Mouse (Mus musculus) embryo, embryonic 11.5 days (tissue): ENCODE measurements around the gene Myo1a.
"Not testable (repeated sequence)": the region's sequence is repeated elsewhere in the genome, so short reads cannot be mapped to it uniquely, and the experiment has no call there.

Experiments
- DNase-seq: peaks from one replicate; pipeline ENCODE4 v3.0.0-alpha.2; 2012; ENCODE audit warnings: low read depth, low spot score

Gene Myo1a

DNA sequence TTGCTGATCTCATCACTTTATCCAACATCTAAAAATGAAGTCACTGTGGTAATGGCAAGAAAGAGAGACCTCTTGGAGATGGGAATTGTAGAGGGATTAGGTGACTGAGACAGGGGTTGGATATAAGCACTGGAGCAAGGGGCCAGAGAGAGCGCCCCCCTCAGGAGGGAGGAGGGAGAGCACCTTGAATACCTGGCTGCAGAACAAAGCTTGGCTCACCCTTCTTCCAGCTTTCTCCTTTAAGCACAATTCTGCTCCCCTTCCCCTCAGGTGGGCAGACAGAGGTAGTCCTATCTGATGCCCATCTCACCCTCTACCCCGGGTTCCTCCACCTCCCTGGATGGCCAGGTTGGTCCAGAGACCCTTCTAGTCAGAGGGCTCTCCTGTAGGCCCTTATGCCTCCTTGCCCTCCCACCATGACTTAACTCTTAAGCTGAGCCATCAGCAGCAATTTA is at the start of gene Myo1a:
Myo1a (plus strand) TSS at position 405 of the 455 bp plus-strand sequence.
- DNase-seq: no peak

DNA sequence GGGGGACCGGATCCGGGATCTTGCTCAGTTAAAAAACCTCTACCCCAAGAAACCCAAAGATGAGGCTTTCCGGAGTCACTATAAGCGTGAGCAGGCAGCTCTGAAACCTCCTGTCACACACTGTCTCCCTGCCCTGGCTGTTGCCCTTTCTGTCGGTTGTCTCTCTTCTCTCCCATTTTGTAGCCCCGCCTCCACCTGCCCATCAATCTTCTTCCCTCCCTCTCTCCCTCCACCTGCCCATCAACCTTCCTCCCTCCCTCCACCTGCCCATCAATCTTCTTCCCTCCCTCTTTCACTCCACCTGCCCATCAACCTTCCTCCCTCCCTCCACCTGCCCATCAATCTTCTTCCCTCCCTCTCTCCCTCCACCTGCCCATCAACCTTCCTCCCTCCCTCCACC is 47.4 kb upstream of the Myo1a start:
- not testable (repeated sequence) for DNase-seq

DNA sequence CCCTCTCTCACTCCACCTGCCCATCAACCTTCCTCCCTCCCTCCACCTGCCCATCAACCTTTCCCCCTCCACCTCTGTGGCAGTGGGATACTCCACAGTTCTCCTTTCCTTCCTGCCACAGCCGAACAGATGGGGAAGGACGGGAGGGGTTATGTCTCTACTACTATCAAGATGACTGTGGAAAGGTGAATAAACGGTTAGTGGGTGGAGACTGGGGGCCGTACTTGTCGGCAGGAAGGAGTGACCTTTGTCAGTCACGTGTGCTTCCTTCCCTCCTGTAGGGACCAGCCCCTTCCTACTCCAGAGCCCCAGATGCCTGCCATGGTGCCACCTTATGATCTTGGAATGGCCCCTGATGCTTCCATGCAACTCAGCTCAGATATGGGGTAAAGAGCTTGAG is 46.9 kb upstream of the Myo1a start:
- no peak for DNase-seq

DNA sequence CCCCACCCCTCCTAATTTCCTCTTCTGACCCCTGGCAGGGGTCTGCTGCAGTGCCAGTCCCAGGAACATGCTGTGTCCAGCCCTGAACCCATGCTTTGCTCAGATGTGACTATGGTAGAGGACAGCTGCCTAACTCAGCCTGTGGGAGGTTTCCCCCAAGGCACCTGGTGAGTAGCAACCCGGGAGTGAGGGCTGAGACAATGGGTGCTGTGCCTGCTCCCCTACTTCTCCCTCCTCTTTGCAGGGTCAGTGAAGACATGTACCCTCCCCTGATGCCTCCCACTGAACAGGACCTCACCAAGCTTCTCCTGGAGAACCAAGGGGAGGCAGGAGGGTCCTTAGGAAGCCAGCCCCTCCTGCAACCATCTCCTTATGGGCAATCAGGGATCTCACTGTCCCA is 45.4 kb upstream of the Myo1a start:
- no peak for DNase-seq

DNA sequence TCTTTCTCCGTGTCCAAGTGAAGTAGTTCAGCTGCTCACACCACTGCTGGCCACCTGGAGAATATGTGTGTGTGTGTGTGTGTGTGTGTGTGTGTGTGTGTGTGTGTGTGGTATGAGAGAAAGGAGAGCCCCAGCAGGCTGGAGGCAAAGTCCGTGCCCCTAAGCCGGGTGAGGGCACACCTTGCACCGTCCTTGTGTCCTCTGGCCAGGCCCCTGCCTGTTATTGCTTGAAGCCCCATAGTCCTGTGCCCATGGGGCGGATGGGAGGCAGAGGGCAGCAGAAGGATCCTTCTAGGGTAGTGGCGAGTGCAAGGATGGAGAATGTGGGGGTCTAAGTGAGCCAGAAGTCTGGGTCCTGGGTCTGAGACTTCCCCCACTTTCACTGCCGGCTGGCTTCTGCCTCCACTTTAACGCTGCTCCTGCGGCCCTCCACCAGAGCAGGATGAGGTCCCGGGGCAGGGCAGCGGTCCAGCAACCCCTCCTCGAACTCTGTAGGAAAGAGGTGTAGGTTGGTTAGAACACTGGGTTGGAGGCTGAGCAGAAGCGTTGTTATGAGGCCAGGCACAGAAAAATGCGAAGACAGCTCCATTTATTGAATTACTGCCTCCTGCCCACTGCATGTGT is 43.6 kb upstream of the Myo1a start:
- no peak for DNase-seq

DNA sequence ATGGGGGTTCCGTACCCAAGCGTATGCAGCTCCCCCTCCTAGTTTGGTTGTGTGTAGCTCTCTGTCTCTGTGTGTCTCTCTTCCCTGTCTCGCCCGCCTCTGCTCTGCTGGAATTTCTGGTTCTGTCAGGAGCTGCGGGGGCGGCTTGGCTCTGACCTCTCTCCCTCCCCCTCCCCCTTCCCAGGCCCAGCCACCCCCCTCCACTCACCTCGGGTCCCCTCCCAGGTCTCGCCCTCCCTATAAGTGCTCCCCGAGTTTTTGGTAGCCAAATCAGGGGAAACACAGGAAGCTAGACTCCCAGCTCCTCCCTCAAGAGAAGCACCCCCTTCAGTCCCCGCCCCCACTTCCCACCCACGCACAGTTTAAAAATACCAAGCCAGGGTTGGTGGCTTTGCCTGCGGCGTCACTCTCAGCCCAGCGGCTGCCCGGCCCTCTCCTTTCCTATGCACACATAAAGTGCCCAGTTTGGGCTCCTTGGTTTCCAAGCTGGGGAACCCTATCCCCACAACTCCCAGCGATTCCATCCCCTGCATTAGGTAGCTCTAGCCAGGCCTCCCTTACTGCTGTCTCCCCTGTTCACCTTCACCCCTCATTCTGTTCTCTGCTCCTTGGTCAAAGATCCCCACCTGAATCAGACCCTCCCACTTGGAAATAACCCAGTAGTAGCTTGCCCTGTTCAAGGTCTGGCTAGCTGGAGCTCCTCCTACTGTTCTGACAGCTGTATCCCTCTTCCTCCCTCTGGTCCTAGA is 42.9 kb upstream of the Myo1a start:
- DNase-seq: no peak

DNA sequence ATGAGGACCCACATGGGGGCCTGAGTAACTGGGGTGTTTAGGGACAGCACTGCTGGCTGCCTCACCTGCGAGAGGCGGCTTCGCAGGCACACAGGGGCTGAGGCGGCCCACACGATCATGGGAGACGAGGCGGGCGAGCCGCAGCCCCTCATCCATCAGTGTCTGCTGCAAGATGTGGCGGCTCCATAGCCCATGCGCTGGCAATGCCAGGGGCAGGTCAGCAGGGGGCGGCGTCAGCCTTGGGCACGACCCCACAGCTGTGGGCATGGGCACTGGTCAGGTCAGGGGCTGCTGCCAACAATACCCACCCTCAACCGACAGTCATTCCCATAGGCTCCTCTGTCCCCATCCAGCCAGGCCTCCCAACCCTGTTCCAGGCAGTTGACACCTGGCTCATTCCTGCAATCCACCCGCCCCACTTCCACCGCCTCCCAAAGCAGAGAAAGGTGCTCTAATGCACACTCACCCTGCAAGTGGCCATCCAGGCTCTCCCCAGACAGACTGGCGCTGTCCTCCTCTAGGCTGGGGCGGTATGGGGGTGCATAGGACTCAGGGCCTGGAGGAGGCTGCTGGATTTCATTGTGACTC is 42.2 kb upstream of the Myo1a start:
- no peak for DNase-seq

DNA sequence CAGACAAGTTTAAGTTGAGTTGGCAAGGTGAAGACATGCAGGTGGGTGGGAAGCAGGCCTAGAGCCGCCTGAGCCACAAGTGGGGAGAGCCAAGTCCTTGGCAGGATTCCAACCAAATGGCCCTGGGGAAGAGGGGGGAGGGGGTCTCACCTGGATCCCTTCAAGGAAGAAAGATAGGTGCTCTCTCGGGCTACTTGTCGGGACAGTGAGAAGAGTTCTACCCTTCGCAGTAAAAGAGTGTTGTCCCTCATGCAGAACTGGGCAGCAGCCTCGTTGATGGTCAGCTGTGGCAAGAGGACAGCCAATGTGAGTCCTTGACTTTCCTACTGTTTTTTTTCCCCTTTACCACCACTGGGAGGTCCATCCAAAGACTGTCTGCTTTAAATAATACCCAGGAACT is 41.4 kb upstream of the Myo1a start:
- no peak for DNase-seq

DNA sequence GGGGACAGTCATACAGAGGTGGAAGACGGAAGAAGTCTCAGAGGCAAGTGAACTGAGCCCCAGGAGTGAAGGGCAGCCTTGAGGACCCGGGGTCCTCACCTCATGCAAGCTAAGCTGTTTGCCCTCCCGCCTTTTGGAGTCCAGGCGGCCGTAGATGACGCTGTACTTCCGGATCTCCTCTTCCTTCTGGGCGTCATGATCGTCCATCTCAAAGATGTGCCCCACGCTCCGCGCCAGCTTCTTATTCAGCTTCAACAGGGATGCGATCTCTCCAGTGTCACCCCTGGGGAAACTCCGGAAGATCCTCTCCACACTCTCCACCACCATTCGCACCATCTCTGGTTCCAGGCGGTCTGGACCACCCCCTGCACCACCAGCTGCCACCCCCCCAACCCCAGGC is 40.8 kb upstream of the Myo1a start:
- no peak for DNase-seq

DNA sequence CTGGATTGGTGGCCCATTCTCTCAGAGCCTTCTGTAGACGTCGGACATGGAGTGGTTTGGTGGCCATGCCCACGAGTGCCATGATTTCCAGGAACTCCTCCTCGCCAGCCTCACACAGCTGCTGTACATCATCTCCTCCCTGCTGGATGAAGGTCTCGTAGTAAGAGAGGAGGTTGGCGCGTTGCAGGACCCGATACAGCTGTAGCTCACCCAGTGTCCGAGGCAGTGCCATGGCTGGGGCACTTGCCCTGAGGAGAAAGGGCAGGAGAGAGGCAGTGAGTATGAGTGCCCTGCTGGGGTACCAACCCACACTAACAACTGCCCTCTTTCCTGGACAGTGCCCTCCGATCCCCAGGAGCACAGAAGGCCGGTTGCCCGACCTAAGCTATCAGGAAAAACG is 40.1 kb upstream of the Myo1a start:
- no peak for DNase-seq

DNA sequence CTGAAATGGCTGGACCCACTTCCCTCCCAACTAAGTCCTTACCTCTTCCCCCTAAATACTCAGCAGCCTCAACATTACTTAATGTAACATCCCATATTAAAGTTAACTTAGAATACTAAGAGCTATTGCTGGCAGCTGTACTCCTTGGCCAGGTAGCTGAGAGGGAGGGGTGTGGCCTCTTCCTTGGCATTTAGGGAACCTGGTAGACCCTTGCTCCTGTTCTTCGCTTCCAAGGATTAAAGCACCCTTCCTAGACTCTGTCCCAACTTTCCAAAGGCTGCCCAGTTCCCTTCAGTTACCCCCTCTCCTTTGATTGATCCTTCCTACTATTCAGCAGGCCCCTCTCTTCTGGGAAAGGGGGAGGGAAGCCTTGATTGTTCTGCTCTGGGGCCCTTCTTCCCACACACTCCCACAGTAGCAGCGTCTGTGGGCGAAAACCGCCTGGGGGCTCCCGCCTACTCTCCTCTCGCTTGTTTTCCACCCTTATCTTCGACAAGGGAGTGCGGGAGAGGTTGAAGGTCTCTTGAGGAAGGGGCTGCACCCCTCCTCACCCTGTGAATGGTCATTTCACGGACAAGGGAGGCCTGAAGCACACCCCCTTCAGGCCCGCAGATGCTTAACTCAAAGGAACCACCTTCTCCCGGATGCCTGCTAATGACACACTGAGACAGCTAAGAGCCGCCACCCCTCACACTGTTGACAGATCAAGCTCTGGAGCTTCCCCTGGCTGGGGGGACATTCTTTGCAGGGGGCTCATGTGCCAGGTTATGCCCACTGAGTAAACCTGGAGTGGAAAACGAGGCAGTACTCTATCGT is 39.4 kb upstream of the Myo1a start:
- DNase-seq: no peak

DNA sequence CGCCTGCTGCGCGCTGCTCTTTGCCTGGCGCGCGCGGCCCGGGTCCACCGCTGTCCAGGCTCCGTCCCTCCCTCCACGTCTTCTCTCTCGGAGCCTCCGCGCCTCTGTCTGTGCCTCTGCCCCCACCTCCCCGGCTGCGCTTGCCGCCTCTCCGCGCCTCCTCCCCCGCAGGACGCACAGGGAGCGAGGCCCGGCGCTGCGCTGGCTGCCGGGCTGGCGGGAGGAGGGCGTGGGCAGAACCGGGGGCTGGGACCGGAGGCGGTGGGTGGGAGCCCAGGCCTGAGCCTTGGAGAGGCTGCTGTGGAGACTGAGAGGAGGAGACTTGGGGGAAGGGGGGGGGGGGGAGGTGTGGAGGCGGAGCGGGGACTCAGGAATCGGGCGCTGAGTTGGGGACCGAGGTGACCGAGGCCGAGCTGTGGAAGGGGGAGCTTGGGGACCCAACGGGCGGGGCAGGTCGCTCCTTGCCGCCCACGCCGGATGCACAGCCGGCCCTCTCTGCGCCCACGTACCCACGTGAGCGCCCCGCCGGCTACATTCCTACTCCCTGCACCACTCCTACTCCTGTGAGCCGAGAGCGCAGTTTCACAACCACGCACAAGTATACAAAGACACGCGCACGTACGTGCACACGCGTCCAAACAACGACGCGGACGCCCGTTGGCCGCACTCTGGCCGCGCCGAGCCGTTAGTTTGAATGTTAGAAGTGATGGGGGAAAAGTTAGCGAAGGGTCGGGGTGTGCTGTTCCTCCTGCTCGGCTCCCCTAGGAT is 38.3 kb upstream of the Myo1a start, which contains the start of gene Nemp1:
Nemp1 (plus strand) TSS at position 401 of the 768 bp plus-strand sequence.
- no peak for DNase-seq

DNA sequence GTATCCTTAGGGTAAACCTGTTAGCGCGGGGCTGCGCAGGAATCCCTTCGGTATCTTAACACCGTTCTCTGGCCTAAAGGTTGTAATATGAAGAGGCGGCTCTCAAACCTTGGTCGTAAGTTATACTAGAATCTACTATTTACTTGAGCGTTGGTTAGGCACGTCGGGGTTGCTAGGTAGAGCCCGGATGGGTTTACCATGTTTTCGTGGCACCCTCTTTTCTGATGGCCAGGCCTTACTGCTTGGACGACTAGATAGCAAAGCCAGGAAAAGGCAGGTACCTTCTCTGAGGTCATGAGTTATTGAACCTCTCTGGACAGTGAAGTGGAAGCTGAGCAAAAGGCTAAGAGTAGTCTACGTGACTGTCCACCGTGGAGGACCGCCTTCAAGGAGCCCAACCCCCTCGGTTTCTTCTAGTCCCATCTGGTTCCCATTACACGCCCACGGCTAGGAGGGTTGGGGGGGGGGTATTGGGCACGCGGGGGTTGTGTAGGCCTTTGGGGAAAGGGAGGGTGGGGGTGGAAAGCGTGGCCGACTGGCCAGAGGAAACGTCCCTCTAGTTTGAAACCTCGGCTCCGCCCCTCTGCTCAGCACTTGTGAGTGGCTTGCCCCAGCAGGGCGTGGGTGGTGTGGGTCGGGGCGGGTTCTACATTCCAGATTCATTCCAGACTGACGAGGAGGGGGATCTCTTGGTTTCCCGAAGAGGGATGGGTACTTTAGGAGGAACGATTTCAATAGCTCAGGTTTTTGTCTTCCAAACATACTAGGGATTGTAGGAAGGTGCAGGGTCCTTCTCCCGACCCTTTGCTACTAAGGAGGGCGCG is 37.5 kb upstream of the Myo1a start:
- DNase-seq: peak; percentile 85

DNA sequence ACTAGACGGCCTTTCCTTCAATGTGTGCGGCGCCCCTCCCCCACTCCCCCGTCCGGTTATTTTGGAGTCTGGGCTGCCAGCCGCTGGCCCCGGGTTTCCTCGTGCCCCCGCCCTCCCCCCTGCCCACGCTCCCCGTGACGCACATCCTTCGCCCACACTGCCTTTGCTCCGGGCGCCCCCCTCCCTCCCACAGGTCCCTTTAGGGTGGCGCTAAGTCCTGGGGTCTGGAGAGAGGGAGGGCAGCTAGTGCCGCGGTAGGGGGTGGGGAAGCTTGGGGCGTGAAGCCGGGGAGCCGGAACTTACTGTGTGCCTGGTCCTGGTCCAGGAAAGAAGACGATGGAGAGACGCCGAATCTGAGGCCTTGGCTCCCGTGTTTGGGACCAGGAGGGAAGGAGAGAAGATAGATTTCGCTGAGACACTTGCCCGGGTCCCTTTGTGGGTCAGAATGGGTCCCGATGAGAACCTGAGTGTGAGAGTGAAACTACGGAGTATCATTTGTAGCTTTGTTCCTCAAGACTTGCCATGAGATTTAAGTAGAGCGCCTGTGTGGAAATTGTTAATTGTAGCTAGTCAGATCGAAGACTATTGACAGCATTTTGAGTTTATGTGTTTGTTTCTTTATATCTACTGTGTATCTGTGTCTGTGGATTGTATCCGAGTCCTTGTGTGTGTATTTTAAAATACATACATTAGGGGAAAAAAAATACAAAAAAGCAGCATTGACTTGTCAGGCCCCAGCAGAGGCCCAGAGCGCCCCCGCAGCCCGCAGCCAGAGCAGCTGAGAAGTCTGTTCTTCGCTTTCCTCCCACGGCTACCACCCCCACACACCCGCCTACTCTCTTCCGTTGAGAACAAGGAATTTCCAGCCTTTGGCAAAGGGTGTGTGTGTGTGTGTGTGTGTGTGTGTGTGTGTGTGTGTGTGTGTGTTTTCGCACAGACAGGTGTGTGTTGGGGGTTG is 36.6 kb upstream of the Myo1a start, which contains the start of gene Nab2:
Nab2 (minus strand) TSS at position 476 of the 958 bp plus-strand sequence.
- DNase-seq: no peak

DNA sequence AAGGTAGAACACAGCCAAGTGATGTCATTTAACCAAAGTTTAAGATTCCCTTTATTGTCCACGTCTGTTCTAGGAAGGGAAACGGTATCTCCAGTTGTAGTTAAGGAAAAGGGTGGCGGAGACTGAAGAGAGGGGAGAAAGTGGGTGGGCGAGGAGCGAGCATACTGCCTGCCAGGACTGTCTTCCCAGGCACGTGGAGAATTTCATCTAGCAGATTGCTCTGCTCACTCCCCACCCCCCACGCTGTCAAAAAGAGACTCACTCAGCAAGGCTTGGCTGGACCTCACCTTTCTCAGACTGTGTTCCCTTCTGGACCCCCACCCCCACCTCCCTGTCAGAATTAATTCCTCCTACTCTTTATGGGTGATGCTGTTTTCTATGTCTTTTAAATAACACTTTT is 35.8 kb upstream of the Myo1a start:
- no peak for DNase-seq

DNA sequence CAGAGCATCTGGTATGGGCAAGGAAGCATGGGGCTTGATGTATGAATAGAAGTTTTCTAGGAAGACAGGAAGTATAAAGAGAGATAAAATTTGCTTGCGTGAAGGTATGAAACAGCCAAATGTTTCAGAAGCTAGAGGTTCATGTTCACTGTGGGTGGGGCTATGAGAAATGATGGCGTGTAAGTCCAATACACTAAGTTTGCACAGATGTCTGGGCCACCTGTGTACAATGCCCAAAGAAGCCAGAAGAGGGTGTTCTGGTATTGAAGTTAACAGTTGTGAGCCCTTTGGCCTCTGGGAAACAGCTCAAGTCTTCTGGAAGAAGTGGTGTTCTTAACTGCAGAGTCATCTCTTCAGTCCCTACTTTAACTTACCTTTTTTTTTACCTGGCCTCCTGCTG is 34.8 kb upstream of the Myo1a start:
- no peak for DNase-seq

DNA sequence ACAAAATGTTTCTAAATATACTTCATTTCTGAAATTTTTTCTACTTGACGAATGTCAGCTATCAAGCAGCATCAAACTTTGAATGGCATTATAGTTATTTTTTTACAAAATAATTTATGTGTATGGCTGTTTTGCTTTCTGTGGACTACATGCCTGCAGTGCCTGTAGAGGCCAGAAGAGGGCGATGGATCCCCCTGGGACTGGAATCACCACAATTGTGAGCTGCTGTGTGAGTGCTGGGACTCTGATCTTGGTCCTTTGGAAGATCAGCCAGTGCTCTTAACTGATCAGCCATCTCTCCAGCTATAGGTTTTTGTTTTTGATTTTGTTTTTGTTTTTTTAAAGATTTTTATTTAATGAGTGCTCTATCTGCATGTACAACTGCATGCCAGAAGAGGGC is 33.7 kb upstream of the Myo1a start:
- no peak for DNase-seq

DNA sequence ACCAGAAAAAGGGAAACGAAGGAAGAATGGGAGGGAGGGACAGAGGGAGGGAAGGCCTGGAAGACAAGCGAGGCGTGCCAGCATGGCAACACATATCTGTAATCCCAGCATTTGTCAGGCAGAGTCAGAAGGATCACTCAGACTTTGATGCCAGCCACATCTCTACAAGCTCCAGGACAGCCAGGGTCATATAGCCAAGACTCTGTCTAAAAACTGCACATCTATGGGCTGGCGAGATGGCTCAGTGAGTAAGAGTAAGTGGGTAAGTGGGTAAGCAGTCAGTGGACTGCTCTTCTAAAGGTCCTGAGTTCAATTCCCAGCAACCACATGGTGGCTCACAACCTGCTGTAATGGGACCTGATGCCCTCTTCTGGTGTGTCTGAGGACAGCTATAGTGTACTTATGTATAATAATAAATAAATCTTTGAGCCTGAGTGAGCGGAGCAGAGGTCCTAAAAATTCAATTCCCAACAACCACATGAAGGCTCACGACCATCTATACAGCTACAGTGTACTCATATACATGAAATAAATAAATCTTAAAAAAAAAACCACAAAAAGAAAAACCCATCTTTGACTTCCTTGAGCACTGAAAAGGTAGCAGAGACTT is 30.8 kb upstream of the Myo1a start:
- no peak for DNase-seq
